Mouse (Mus musculus) c-Kit-positive CD71-positive TER-119-positive erythroid progenitor cells, embryonic 14.5 days (primary cell): ENCODE results near the gene Prr29.
"Not testable (repeated sequence)": the region's sequence is repeated elsewhere in the genome, so short reads cannot be mapped to it uniquely, and the experiment has no call there.

Experiments
- DNase-seq: peaks from one replicate; pipeline ENCODE4 v3.0.0-alpha.2; 2013; ENCODE audit warnings: low spot score

Gene Prr29

DNA sequence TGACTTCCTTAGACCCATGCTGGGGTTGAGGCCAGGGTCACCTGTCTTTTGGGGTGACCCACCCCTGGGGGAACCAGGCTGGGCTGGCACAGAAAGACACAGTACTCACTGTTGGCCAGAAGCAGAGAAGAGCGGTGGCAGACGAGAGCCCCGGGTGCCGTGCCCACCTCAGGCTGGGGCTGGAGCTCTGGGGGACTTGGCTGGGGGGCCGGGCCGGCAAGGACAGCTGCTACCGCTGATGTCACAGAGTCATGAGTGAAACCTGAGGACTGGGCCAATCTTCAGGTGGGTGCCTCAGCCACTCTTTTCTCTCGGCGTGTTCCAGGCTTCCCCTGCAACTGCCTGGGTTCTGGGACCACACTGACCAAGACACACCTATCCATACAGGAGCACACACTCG lies at the start of gene Prr29:
Gene Prr29, plus strand, starts transcription at position 107 of the 400 bp plus-strand sequence.
- DNase-seq, result no peak

DNA sequence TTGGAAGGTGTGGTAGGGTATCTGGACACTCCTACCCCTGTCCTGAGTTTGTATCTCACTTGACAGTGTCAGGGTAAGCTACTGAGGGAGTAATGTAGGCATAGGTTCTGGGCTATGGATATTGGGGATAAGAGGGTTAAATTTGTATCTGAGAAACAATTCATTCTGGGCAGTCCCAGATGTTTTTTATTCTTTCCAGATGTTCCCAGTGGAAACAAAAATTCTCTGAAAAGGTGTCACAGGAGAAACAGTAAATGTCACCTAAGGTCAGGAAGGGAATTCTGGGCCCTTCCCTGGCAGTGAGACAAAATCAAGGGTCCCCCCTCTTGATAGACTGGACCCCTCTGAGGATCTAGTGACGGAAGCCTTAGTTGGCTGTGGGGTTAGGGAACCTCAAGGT lies 48.9 kb upstream of the Prr29 start:
- no peak for DNase-seq

DNA sequence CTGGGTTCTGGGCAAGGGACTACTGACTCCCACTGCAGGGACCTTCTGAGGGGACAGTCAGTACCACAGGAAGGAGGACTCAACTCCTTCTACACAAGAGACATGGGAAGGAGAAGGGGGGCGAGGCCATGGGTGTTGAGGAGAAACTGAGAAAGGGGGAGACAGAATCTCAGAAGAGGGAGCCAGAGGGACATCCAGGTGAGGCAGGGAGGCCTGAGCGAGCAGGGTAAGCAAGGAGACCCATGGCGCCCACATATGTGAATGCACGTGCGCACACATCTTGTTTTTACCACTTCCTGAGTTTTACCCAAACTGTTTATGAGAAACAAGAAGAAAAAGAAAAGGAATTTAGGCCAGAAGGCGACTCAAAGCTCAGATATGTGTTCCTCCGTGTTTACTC lies 47.5 kb upstream of the Prr29 start:
- no peak for DNase-seq

DNA sequence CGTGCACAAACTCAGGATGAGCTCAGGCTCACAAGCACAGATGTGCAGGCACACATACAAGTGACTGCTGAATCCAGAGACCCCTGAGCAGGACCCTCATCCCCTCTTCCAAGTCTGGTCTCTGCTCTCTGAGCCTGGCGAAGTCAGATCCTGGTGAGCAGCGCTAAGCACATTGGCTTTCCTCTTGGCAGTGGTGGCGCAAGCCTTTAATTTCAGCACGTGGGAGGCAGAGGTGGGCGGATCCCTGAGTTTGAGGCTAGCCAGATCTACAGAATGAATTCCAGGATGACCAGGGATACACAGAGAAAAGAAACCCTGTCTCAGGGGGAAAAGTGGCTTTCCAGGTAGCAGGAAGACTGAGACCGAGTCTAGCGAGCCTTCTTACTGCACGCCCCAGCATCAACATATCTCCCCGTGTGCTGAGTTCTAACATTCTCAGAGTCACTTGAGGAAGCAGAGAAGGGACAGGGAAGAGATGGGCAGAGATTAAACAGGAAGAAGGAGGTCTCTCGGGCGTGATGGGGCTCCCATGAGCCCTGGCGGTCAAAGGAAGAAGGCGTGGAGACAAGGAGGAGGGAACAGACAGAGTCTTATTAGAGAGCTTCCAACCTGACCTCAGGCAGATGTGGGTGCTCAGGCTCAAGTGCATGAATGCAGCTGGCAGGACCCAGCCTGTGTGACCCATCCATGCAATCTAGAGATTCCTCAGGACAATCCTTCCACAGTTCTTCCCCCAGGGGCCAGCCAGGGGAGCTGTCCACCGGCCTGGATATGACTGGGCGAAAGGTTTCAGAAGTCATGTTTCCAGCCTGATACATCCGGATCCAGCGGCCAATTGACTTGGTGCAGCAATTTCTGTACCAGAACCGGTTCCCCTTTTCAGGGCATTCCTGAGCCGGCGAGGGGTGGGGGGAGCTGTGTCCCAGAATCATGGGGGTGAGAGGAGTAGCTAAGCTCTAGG lies 46.6 kb upstream of the Prr29 start:
- no peak for DNase-seq

DNA sequence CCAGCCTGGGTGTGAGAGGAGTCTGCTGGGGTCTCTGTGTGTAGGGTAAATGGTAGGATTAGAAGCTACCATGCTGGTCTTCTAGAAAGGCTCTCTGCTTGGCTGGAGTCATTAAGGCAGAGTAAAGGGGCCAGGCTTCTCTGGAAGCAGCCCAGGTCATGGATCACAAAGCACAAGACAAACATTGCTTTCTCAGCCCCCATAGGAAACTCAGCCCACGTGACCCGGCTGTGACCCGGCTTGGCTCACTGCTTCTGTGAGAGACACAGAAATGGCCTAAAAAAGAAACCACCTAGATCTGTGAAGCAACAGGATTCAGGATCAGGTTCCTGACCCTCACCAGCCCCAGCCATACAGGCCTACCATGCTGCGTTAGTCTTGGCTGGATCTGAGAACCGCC lies 40.4 kb upstream of the Prr29 start:
- no peak for DNase-seq

DNA sequence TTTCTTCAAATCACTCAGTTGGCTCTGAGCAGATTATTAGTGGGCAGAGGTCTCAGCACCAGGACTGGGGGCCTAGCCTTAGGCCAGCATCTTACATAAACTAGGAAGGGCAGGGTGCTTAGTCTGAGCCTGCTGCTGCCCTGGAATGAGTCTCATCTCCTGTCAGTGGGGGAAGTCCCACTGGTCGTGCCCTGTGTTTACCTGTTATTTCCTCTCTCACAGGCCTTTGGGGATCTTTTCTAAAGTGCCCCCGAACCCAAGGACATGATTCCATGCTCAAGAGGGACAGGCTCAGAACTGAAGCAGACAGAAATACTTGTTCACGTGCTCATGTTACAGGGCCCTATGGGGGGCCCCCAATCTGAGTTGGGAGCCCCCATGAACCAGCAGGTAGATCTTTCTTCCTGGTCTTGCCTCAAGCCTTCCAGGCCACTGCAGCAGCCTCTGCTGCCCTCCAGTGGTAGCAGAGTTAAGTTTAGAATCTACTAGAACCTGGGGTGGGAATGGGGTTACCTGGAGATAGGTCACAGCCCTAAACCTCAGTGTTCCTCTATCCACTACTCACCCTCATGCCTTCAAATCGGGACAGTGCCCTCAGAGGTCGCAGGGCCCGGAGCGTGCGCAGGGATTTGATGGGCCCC lies 39.6 kb upstream of the Prr29 start:
- peak; percentile 27 for DNase-seq

- no peak for DNase-seq
Measured at GRCm38 (mm10) chr11:106326475-106326874, 38.8 kb upstream of the Prr29 start.

GRCm38 (mm10) chr11:106328521-106328920 lies 36.8 kb upstream of the Prr29 start:
- no peak for DNase-seq

- no peak for DNase-seq
Measured at GRCm38 (mm10) chr11:106329128-106329527, 36.1 kb upstream of the Prr29 start.

DNA sequence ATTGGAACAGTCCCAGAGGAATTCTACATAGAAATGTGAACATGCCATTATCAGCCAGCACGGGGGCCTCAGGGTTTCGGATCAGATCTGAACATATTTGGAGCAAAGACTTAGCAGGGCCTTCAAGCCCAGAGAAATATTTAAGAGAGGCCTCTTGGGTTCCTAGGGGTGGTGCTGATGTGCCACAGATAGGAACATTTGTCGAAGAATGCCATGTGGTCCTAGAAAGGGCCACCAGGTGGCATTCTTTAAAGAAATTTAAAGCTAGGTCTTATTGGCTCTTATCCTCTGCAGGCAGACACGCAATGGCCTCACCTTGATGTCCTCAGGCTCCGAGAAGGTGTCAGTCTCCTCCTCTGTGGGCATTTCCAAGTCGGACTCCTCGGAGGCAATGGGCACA lies 35.6 kb upstream of the Prr29 start:
- DNase-seq, result peak; percentile 18

DNA sequence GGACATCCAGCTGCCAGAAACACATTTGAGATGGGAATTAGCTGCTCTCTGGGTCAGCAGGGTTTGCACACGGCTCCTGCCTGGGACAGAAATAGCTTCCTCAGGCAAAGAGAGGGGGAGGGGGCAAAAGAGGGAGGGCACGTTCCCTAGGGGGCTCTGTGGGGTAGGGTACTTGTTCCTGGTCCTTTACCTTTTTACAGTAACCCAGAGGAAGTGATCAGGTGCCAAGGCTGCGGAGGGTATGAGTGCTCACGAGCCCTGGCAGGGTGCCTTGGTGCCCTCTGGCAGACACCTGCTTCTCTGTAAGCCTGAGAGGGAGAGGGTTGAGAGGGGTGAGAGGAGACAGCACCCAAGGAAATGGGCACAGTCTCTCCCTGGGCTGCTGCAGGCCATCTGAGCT lies 32.8 kb upstream of the Prr29 start:
- no peak for DNase-seq

DNA sequence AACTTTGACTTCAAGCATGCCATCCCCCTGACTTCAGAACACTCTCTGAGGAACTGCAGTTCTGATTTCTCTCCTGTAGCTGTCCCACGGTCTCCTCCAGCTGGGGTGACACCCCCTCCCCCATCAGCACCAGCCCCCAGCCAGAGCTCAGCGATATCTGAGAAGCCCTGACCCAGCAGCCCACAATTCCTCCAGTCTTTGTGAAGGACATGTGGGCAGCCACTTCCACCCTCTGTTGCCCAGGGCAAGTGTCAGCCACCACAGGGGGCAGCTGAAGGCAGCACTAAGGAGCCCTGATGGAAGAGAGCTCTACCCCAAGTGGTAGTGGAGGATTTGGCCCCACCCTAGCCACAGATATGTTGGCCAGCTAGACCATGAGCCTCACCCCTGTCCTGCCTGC lies 31.2 kb upstream of the Prr29 start:
- DNase-seq, result no peak

DNA sequence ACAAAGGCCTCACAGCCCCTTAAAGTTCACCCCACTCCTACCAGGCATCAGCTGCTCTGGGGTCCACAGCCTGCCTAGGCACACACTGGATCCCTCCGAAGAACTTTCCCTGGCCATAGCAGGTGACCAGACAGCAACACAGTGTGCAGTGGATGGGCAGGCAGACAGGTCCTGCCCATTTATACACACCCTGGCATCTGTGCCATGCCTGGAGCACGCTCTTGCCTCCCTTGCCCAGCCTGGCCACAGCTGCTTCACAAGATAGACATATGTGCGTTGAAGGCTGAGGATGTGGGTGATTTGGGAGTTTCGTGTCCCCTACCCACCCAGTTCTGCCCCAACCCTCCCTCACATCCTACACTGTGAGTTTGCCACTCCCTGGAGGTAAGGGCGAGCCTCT lies 27.2 kb upstream of the Prr29 start:
- DNase-seq, result no peak

DNA sequence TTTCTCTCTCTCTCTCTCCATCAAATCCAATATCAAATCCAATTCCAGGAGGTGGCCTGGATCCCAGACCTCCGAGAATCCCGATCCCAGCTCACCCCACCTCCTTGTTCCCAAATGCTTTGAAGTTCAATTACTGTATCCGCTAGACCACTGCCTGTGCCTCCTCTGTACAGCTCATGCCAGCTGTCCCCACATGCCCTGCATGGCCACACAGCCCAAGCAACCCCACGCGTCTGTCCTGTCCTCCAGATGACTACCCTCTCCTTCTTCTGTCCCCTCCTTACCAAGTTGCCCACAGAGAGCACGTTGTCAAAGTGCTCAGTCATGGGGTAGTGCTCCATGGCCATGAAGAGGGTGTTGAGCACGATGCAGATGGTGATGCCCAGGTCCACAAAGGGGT lies 26.4 kb upstream of the Prr29 start:
- no peak for DNase-seq

DNA sequence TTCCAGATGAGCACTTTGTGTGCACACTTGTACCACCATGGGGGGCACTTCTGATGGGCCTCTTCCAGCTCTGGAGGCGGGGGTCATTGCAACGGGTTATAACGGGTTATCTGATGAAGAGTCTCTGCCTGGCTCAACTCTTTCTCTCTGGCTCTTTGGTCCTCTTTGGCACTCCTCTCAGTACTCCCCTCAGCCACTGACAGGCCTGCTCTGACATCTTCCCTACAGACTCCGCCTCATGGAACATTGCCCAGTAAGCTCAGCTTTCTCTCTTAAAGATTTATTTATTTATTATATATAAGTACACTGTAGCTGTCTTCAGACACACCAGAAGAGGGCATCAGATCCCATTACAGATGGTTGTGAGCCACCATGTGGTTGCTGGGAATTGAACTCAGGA lies 25.9 kb upstream of the Prr29 start:
- DNase-seq, result not testable (repeated sequence)

DNA sequence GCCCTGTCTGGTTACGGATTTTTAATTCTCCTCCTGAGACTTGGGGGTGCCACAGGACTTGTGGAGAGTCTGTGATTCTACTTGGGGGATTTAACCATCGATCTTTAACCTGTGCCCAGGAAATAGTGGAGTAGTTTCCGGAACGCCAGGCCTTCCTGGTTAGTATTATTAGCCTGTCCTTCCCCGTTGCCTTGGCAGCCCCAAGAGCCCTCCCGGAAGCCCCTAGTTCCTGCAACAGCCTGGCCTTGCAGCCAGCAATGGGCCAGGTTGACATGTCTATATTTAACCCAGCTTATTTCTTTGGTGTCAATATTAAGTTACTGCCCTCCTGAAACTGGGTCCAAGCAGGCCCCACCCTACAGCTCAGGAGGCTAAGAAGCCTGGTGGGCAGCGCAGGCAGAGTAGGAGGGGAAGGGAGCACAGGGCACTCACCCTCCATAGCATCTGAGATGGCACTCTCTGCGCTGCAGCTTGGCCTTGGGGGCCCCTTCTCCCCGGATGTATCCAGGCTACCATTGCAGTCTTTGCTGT lies 24.2 kb upstream of the Prr29 start:
- DNase-seq, result no peak

- no peak for DNase-seq
Measured at GRCm38 (mm10) chr11:106344910-106345309, 20.4 kb upstream of the Prr29 start.

GRCm38 (mm10) chr11:106349772-106350171 lies 15.5 kb upstream of the Prr29 start:
- no peak for DNase-seq

DNA sequence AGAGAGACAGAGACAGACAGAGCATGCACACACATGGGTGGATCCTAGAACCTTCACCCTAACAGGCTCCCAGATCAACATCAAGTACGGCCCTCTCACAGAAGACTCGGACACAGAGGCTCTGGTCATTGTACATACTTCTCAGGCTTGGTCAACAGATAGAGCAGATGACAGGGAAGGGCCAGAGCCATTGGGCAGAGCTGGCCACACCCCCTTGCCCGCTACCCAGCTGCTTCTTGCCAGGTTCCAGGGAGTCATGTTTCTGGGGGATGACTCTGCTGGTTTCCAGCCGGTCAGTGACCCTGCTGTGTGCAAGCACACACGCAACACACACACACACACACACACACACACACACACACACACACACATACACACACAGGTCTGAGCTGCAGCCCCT lies 14.4 kb upstream of the Prr29 start:
- DNase-seq, result no peak

DNA sequence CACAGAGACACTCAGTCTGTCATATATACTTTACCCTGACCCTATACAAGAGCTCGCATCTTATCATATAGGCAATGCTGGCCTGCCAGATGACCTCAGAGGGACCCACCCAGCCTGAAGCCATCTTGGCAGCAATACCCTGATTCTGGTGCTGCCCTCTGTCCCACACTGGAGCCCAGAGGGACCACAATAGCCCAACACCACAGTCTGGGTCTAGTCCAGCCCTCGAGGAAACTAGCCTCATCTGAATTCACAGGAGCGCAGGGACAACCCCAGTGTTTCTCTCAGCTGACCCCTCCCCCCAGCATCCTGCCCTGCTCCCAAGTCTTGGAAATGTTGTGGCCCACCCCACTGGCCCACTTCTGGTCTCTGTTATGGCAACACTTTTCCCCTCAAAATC lies 14.0 kb upstream of the Prr29 start:
- no peak for DNase-seq

- DNase-seq, result no peak
Measured at GRCm38 (mm10) chr11:106351941-106352340, 13.3 kb upstream of the Prr29 start.

- no peak for DNase-seq
Measured at GRCm38 (mm10) chr11:106353188-106353587, 12.1 kb upstream of the Prr29 start, which contains the start of gene Scn4a. Gene Scn4a (minus strand): TSS chr11:106353288.

- DNase-seq, result no peak
Measured at GRCm38 (mm10) chr11:106354181-106354580, 11.1 kb upstream of the Prr29 start.
